Mouse (Mus musculus) G1E-ER4 (cell line): ENCODE data around the gene Vgll4. TPM values are rescaled to one million over a fixed set of nuclear protein-coding genes. Genes with fewer than 3 reads are reported as not detected.

Experiments used
- GATA1 ChIP-seq: IDR thresholded peaks from one replicate; pipeline ENCODE4 v1.8.0; 2012; ENCODE audit warnings: low read length, inconsistent platforms
- polyA plus RNA-seq: library from polyadenylated mRNA; stranded (reverse); fragments of >175 nt; gene quantifications from 2 replicates; pipeline ENCODE4 v1.2.3, GENCODE M21; 2012

The Vgll4 gene
- polyA plus RNA-seq, 1 experiment, result 28.2 TPM

DNA sequence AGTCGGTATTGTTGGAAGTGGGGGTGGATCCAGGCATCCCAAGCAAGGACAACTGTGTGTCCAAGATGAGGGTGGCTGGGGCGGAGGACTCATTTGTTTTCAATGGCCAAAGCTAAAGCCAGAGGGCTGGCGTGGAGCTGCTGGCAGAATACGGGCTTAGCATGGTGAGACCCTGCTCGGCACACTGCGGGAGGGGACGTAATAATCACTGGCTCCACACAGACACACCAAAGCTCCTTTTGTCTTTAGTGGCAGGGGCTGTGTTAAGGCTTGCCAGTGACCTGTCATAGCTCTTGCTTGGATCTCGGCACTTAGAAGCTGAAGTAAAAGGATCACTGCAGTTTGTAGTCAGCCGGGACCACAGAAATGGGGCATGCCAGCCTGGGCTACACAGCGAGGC lies 69.6 kb downstream of the Vgll4 start:
- no peak for TF ChIP-seq GATA1

DNA sequence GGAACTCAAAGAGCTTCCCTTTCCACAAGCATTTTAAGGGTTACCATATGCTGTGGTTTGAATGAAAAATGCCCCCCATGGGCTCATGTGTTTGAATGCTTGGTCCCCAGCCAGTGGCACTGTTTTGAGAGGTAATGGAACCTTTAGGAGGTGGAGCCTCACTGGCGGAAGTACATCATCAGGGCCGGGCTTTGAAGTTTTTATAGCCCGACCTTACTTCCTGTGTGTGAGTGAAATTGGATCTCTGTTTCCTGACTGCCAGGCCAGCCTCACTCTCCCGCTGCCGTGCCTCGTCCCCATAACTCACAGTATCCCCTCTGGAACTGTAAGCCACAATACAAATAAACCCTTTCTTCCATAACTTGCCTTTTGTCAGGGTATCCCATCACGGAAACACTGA lies 70.1 kb downstream of the Vgll4 start:
- no peak for TF ChIP-seq GATA1

DNA sequence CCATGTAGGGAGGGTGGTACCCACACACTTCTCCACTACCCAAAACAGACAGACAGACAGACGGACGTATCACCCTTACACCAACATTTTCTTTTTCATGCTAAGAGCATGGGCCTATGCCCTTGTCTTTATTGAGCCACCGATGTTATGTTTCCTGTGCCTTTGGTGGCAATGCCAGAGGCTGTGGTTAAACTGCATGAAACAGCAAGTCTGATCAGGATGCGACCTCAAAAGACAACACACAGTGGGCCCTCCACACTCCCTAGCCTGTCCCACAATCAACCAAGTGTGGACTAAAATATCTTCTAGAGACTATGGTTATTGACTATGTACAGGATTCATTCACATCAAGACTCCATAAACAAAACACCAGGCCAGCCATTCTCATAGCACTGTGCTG lies 70.8 kb downstream of the Vgll4 start:
- no peak for TF ChIP-seq GATA1

GRCm38 (mm10) chr6:114896281-114896680 lies 73.5 kb downstream of the Vgll4 start:
- no peak for TF ChIP-seq GATA1

DNA sequence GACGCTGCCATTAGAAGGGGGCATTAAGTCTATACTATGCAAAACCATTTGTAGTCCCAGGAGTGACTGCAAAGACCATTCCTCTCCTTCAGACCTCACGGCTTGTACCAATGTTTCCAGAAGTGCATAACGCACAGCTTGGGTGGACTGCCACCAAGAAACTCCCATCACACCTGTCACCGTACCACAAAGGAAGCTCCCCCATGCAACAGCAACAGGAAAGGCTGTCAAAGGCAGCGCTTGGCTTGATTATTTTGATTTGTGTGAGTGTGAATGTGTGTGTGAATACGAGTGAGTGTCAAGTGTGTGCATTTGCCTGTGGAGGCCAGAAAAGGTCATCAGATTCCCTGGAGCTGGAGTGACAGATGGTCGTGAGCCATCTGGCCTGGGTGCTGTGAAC lies 74.6 kb downstream of the Vgll4 start:
- no peak for TF ChIP-seq GATA1

GRCm38 (mm10) chr6:114894548-114895106 lies 75.2 kb downstream of the Vgll4 start:
- TF ChIP-seq GATA1, result no peak

DNA sequence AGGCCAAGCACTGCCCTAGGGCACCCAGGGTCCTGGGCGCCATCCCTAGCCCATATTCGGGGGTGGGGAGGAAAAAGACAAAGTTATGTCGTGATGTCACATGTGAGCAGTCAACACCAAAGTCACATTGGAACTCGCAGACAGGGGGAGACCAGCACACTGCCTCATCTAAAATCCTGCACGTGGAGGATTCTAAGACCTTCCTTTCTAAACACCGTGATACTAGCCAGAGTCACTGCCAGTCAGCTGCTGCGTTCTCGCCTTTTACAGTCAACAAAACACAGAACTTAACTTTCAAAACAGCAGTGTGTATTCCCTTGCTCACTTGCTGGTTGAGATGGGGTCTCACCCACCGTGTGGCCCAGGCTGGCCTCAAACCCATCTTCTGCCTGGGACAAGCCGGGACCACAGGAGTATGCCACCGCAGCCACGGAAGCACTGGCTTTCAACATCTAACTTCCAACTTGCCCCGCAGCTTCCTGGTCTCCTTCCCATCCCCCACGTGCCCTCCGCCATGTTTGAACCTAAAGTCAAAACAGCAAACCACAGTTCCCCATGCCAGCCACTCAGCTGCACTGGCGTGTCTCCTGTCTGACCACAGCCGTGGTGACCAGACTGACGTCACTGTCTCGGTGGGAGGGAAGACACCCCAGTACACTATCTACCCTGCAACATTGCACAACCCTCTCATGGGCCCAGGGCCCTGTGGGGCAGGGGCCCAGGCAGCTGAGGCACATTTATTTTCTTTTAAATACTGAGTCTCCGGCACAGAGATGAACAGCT lies 76.2 kb downstream of the Vgll4 start:
- TF ChIP-seq GATA1, result no peak

GRCm38 (mm10) chr6:114892363-114892762 lies 77.4 kb downstream of the Vgll4 start:
- TF ChIP-seq GATA1, result no peak

DNA sequence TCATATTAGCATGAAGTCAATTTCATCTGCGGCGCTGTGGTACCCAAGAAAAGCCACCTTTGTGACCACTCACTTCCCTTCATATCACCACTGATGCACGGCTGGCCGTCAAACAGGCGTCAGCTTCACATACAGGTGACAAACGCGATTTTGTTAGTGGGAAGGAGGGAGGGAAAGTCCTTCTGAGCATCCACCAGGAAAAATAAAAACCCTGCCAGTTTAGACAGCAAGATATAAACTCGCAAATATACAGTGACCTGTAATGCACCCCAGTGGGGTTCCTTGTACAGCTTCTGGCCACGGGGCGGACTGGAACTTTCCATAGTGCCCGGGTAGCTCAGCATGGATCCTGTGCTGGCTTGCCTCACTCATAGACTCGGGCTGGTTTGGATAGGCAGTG lies 78.0 kb downstream of the Vgll4 start:
- TF ChIP-seq GATA1, result no peak

- TF ChIP-seq GATA1, result no peak
Observed at GRCm38 (mm10) chr6:114891272-114891671, 78.5 kb downstream of the Vgll4 start.

DNA sequence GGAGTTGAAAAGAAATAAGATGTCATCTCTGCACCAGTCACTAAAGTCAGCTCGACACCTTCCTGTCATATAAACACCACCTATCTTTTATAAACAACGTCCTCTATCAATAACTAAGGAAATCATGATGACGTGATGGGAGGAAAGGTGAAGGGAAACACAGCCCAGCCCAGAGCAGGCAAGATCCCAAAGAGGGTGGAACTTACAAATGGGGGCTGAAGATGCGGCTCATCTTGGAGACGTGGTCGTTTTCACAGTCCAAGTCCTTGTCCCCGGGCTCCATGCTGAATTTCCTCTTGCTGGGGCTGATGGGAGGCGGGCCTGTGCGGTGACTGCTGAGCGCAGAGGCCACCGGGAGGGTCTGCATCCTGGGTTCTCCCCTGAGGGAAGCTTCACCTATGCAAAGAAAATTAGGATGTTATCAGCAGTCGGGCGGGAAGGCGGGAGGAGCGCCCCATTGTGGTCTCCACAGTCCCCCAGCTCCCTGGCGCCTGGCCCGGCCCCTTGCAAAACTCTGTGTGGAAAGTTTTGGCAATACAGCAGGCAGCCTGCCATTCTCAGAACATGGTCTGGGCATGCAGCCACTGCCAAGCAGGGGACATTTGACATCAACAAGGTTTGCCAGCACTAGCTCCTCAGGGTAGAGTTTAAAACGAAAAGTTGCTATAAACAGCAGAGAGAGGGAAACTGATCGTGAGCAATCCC lies 79.2 kb downstream of the Vgll4 start:
- TF ChIP-seq GATA1, result no peak

GRCm38 (mm10) chr6:114888922-114889321 lies 80.9 kb downstream of the Vgll4 start:
- TF ChIP-seq GATA1, result no peak

DNA sequence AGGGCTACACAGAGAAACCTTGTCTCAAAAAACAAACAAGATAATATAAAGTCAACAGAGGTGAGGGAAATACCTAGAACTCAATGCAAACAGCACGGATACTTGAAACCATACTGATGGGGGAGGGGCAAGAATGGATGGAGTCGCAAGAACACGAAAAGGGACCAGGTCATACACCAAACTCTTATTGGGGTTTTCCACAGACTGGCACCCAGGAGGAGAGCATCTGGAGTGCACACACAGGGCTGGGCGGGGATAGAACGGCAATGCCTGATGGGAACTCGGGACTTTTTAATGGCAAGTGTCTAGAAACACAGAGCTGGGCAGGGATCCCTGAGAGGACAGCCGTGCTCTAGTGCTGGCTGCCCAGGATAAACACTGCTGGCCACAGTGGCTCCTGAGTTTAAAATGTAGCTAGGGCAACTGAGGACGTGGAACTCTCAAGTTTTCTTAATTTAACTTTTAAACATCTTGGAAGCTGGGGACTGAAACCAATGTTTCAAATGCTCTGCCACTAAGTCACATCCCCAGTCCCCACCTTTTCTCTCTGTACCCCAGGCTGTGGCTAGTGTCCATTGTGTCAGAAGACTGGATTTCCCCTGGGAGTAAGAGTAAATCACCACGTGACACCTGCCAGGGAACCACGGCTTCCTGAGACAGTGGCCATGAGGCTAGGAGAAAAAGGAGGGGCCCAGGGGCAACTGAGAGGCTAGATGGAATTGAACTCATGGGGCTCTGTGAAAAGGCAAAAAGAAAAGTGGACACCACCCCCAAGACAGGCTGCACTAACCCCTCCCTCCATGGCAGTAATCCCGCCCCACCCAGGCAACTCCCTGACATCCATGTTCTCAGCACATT lies 83.1 kb downstream of the Vgll4 start:
- no peak for TF ChIP-seq GATA1

GRCm38 (mm10) chr6:114886012-114886411 lies 83.8 kb downstream of the Vgll4 start:
- no peak for TF ChIP-seq GATA1

GRCm38 (mm10) chr6:114885129-114885528 lies 84.7 kb downstream of the Vgll4 start:
- no peak for TF ChIP-seq GATA1

- TF ChIP-seq GATA1, result no peak
Observed at GRCm38 (mm10) chr6:114883261-114883740, 86.5 kb downstream of the Vgll4 start.

DNA sequence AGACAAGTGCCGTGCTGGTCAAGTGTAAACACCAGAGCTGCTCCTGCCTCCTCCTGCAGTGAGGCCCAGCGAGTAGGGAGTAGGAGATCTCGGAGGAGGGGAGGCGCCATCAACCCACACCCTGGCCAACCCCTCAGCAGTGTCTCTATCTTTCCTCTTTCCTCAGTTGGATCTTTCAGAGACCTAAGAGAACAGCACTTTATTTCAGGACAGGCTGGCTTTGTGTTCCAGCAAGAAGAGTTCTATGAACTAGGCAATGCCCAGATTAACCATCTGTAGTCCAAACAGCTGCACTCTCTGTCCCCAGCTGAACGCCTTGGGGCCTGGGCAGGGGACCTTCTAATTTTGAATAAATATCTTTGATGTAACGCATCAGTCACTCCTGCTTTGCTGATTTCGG lies 87.1 kb downstream of the Vgll4 start:
- TF ChIP-seq GATA1, result no peak
